Mouse (Mus musculus): ENCODE measurements around the gene Sox1.
A peak's percentile ranks its signal among the peaks of the same experiment; 100 is the strongest.

Gene Sox1

DNA sequence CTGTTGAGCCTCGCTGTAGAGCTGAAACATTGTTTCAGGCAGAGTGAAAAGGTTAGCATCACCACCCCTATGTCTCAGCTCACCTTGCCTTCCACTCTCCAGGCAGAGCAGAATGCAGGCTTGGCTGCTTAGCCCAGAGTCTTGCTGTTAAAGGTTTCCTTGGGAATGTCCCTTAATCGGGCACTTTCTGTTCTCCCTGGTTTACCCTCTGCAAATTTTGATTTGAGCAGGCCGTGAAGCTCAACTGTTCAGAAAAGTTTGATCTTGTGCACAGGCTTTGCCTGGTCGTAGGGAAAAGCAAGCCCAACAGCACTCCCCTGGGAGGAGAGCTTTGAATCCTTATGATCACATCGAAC is 6.0 kb upstream of the Sox1 start:
- DNase-seq (ENCODE audit: low read depth, low spot score) = no peak

DNA sequence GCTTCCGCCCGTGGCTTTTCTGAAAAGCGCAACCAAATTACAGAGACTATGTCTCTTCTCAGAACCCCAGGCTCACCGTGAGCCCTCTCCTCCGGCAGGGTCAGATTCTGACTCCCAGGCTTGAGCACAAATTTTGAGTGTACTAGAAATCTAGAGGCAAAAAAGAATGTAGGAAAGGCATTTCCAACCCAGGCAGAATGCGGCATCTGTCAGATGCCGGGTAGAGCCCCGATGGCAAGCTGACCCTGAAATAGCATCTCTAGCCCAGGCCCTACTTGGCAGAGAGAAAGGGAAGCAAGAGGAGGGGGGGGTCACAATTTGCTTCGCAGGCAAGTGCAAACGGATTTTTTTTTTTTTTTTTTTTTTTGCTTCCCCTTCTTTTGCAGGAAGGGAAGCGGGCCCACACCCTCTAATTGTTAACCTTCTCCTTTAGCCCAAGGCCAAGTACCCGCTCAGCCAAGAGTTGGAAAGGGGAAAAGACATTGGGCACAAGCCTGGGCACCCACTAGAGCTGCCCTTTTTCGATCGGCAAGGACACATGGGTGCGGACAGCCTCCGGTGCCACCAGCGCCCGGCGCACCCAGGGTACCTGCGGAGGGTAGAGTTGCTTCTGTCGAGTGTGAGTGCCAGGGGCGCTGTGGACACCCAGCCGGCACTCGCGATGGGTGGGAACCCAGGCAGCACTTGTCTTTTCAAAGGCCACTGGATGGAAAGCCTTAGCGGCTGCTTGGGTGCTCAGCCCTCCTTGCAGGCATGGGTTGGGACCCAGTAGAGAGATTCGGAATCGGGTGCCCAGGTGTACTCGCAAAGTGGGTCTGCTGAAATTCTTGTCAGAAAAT is 5.1 kb upstream of the Sox1 start:
- no peak for DNase-seq (ENCODE audit: low read depth, low spot score)

DNA sequence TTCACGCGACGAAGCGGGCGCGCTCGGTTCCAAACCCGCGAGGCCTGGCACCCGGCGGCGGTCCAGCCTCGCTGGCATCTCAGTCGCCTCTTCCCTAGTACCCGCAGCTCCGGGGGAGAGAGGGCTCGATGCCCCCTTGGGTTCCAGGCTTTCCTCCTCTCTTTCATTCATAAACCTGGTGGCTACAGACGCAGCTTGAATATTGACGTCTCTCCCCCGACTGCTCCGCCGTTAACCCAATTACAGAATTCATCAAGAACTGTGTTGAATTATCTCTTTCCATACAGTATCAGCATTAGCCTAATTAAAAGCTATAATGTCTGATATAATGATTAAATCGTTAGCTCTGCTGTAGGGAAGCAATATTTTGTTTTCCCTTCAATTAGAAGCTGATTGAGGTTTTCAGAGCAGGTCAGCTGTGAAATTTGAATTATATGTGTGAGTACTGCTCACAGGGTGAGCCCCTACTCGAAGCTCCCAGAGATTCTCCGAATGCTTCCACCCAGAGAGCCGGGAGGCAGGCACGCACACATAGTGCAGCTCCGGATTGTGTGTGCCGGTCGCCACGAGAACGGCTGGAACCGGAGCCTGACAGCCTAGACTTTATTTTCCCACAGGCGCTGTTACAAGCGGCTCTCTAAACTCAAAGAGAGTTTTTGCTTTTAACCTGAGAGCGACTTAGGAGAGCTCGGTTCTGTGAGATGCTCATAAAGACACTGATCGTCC is 4.3 kb upstream of the Sox1 start:
- peak; percentile 21 for DNase-seq (ENCODE audit: low read depth, low spot score)

DNA sequence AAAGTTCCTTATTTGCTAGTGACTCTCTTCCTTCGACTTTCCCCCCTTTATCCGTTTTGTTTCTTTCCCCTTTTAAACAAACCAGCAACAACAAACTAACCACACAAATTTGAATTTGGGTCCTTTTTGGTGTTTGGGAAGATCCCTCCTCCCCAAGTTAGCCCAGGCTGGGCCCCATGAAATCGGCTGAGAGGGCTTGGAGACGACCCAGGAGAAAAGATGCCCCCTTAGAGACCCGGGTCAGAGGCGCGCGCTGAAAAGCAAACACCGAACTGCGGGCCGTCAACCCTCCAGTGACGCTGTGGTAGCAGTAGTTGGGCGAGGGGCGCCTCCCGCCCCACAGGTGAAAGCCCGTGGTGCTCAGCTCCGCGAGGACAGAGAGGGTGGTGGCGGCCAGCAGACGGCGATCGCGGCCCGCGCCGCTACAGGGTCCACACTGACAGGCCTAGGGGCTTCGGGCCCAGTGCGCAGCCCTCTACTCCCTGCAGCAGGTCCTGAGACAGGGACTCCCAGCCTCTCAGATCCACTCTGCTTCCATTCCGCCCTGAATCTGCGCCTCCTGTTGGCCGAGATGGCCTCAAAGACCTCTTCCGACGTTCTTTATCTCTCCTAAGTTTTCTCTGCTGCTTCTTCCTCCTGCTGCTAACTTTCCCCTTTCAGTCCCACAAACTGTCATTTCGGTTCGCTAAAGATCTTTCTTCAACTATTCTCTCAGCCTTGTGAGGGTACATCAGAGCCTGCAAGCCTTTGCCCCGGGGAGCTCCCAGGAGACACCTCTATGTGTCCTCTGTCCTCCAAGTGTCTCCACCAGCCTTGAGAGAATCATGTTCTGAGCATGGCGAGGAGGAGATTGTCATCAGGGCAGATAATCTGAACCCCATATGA is 3.5 kb upstream of the Sox1 start:
- peak; percentile 77 for DNase-seq (ENCODE audit: low read depth, low spot score)

DNA sequence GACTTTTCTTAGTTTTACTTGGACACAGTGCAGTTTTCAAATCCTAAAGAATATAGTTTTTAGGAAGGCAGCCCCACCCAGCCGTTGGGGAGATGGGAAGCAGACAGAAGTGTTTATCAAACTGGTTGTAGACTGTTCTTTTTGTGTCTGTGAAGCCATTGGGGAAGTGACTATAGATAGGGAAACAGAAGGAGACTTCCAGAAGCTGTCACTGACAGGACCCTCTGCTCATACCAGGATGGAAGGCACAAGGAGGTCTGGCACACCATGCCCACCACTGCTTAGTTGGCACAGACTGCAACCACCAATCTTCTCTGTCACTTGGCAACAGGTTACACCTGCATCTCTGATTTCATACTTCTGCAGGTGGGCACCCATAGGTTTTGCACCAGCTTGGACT is 2.3 kb upstream of the Sox1 start:
- no peak for DNase-seq (ENCODE audit: low read depth, low spot score)

DNA sequence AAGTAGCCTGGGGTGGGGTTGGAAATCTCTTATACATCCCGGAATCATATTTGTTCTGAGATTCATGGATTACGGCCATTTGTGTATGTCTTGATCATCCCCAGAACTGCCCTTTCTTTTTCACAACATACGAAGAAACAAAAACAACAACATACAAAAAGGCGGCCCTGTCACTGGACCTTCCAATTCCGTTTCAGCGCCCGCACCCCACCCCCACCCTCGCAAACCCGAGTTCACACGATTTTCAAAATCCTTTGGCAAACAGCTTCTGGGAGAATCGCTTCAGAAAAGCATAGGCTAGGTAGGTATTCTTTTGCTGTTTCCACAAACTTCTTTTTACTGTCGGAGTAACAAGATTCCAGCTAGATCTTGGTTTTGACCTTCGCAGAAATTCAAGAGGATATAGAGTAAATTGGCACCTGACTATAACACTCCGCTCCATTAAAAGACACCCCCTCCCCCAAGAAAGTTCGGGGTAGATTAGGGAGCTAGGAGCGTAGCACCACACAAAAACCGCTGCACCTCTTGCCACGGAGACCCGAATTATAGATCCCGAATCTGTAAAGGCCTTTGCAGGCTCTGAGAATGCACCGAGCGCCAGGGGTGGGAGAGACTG is 602 bp upstream of the Sox1 start:
- no peak for DNase-seq (ENCODE audit: low read depth, low spot score)

DNA sequence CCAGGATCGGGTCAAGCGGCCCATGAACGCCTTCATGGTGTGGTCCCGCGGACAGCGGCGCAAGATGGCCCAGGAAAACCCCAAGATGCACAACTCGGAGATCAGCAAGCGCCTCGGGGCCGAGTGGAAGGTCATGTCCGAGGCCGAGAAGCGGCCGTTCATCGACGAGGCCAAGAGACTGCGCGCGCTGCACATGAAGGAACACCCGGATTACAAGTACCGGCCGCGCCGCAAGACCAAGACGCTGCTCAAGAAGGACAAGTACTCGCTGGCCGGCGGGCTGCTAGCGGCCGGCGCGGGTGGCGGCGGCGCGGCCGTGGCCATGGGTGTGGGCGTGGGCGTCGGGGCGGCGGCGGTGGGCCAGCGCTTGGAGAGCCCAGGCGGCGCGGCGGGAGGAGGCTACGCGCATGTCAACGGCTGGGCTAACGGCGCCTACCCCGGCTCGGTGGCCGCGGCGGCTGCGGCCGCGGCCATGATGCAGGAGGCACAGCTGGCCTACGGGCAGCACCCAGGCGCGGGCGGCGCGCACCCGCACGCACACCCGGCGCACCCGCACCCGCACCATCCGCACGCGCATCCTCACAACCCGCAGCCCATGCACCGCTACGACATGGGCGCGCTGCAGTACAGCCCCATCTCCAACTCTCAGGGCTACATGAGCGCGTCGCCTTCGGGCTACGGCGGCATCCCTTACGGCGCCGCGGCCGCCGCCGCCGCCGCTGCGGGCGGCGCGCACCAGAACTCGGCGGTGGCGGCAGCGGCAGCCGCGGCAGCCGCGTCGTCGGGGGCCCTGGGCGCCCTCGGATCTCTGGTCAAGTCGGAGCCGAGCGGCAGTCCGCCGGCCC is 1.6 kb downstream of the Sox1 start:
- peak; percentile 60 for DNase-seq (ENCODE audit: low read depth, low spot score)

DNA sequence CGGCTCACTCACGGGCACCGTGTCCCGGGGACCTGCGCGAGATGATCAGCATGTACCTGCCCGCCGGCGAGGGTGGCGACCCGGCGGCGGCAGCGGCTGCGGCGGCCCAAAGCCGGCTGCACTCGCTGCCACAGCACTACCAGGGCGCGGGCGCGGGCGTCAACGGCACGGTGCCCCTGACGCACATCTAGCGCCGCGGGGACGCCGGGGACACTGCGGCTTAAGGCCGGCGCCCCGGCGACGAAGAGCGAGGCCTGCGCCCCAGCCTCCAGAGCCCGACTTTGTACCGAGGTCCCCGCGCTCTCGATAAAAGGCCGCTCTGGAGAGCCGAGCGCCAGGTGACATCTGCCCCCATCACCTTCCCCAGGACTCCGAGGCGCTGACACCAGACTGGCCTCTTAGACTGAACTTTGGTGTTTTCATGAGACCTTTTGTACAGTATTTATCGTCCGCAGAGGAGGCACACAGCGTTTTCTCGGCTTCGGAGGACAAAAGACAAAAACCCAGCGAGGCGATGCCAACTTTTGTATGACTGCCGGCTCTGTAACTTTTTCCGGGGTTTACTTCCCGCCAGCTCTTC is 2.3 kb downstream of the Sox1 start:
- peak; percentile 54 for DNase-seq (ENCODE audit: low read depth, low spot score)

DNA sequence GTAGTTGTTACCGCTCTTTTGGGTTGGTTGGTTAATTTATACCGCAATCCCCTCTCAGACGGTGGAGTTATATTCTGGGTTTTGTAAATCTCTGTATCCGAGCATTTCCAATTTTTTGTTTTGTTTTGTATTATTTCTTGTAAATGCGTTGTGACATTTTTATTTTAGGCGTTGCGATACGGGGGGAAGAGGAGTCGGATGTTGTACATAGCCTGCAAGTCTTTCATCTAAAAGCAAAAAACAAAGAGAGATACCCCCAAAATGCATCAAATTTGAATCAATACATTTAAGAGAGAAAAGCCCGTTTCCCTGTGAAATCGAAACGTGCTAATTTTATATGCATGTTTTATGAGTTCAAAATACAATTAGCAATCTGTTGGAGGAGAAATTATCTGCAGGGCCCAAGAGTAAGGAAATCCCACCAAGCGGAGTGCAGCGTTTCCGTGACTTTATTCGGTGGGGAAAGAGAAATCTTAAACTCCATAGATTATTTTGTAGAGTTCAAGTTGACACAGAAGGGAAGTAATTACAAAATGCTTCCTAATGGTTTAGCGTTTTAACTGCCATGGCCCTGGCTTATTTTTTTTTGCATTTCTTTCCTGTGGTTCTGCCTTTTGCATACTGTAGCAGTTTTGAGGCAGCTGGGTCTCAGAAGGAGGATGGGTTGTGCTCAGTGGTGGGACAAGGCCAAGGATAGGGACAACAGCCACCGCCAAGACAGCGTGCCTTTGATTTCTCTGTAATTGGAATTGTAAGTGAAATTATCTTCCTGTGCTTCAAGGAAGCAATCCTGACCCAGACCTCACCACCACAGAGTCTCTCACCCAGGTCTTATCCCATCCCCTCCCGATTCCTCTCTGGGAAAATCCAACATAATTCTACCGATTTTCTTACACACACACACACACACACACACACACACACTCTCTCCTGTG is 3.2 kb downstream of the Sox1 start:
- DNase-seq (ENCODE audit: low read depth, low spot score) = no peak

DNA sequence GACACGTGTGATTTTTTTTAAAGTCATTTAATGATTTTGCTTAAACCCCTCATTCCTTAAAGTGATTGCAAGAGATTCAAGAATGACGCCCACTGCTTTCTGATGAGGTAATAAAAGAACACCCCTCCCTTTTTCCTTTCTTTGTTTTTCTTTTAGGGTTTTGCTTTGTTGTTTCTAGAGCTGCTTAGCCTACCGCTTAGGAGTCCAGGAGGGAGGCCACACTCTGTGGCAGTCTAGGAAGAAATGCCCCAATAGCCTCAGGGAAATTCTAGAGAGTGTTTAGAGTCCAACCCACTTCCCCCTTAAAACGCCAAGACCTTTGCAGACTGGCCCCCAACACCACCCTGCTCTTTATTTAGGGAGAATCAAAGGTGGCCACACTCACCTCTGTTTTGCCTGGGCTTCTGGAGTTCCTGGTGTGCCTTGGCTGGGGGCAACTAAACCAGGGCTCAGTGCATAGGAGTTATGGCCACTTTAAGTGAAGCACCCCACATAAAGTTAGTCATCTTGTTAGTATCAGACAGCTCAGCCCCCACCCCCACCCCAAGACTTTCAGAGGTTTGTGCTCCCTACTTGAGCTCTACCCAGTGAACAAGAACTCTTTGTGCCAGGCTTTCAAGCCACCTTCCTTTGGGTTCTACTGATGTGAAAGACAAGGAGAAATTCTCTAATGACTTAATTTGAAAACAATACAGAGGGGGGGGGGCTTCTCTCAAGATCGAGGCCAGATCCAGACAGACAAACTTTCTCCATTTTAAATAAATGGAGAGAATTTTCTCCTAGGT is 4.5 kb downstream of the Sox1 start:
- DNase-seq (ENCODE audit: low read depth, low spot score) = no peak

DNA sequence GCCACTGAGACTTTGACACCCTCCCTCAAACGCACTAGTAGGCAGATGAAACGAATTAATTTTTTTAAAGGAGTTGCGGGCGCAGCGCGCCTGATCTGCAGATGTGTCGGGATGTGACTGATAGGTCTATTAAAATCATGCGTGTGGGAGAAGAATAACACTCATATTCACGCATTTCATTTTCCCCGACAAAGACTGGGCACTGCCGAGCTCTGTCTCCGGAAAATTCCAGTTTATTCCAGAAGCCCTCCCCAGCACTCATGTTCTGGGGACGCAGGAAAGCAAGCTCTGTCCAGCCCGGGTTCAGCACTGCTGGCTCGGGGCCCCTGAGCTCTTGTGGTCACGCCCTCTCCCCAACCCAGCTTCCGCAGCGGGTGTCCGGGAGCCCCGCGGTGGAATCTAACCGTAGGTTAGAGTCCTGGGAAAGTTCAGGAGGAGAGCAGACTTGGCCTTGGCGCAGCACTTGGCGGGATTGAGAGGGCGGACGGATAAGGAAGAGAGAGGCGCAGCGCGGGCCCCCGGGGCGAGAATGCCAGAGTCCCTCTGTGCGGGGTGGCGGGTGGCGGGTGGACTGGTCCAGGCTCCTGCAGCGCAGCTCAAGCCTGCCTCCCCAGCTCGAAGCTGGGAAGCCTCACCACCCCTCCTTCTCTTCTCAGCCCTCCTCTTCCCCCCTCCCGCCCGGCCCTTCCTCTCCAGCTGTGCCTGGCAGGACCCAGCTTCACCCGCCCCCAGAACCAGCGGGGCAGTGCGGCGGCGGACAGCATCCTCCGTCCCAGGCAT is 5.7 kb downstream of the Sox1 start:
- DNase-seq (ENCODE audit: low read depth, low spot score) = peak; percentile 88

DNA sequence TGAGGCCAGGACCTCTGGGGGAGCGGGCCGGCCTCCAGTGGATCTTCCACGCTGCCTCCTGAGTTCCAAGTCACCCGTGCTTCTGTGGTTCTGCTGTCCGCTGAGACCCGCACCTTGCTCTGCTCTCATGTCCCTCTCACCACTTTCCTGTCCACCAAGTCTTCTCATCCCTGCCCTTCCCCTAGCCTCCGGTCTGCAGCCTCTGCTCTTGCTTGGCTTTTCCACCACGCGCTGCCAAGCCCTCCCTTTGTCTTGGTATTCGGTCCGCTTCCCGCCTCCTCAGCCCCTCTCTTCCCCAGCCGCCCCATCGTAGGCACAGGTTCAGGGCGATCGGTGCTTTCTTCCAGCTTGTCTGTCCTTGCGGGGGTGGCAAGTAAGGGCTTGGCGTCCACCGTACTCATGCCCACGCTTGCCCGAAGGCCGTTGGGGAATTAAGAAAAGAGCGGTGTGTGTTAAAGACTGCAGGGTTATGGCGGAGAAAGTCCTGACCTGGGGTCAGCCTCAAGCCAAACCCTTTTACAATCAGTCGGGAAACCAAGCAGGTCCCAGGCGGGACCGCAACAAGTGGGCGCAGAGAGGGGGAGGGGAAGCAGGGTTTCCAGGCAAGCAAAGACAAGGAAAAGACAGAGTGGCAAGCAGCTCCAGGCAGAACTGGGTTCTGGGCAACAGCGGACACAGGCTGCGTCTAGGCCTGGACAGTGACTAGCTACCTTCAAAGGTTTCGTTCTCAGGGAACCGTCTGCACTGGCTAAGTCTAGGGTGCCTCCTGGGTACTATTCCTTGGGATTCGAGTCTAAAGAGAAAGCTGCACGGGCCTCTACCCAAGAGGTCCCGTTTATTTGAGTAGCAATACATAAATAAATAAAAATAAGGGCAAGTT is 6.5 kb downstream of the Sox1 start:
- peak; percentile 41 for DNase-seq (ENCODE audit: low read depth, low spot score)

DNA sequence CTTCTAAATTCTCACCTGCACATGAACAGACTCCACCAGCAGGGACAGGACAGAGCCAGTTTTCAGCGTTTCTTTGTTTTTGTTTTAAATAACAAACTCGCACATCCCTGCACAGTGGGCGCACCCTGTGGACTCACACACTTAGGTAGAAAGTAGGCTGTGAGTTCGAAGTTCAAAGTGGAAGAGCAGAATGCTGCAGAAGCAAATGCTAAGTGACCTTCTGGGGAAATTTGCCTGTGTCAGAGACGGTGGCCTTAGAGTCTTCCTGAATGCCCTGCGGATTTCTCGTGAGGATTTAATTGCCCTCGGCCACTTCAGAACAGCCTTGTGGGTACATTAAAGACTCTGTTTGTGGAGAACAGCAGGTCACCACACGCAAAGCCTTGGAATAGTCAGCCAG is 7.6 kb downstream of the Sox1 start:
- peak; percentile 37 for DNase-seq (ENCODE audit: low read depth, low spot score)

DNA sequence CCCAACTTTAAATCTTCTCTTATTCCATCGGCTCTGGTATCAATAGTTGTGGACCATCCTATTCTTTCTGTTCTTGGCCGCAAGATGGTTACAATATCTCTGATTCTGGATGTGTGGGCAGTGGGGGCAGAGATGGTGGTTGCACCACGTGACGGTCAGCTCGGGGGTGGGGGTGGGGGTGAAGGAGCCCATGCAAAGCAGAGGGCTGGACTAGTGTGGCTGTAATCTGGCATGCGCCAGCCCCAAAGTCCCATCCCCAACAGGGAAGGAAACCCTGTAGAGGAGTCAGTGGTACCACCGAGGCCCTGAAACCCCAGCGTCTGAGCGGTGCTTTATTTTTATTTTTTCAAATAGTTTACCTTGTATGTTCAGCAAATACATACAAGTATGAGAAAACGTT is 12.9 kb downstream of the Sox1 start:
- no peak for DNase-seq (ENCODE audit: low read depth, low spot score)

DNA sequence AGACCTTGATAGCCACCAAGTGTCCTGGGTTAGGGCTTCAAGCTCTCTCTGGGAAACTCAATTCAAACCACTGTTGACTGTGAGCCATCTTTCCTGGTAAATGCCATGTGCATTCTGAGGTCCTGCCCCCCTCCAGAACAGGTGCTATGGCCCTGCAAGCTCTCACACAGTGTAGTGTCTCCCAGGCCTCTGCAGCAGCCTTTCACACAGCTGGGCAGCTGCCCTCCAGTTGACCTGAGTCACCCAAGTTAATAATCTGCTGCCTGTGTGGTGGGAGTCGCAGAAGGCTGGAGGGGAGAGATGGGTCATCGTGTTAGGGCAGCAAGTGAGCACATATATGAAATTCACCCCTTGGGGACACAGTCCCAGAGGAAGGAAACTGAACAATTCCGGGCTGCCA is 14.9 kb downstream of the Sox1 start:
- DNase-seq (ENCODE audit: low read depth, low spot score) = no peak

DNA sequence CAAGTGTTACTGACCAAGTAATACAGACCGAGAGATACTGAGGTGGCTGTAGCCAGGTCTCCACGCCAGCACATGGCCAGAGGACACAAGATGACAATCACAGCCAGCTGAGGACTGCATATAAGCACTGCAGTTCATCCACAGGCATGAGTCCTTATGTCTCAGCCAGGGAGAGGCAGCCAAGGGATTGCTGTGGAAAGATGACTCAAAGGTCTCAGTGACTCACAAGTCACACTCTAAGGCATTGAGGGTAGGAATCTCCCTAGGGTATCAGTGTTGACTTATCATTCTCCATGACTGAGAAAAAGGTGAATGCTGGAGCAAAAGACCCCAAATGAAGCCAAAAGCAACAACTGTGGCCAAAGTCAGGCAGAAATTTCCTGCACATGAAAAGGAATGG is 22.0 kb downstream of the Sox1 start:
- DNase-seq (ENCODE audit: low read depth, low spot score) = no peak

DNA sequence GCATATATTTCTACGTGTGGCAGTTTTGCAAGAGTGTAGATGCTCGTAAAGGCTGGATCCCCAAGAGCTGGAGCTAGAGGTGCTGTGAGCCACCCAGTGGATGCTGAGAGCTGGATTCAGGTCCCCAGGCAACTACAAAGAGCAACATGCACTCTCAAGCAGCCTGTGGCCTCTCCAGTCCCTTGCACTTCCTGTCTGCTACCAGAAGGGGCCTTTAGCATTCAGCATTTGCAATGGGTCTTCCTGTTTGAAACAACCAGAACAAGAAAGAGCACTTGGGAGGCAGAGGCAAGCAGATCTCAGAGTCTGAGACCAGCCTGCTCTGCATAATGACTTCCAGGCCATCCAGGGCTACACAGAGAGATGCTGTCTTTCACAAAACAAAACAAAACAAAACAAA is 25.4 kb downstream of the Sox1 start:
- DNase-seq (ENCODE audit: low read depth, low spot score) = peak; percentile 80

All from R1 (cell line).